Mouse (Mus musculus): Measurements from ENCODE around the gene Tbl1xr1. TPM values are rescaled to one million over a fixed set of nuclear protein-coding genes. Genes with fewer than 3 reads are reported as not detected.
A peak's percentile ranks its signal among the peaks of the same experiment; 100 is the strongest.

Gene Tbl1xr1
- polyA plus RNA-seq, 1 experiment from 2014 or later, result 12.9 TPM

DNA sequence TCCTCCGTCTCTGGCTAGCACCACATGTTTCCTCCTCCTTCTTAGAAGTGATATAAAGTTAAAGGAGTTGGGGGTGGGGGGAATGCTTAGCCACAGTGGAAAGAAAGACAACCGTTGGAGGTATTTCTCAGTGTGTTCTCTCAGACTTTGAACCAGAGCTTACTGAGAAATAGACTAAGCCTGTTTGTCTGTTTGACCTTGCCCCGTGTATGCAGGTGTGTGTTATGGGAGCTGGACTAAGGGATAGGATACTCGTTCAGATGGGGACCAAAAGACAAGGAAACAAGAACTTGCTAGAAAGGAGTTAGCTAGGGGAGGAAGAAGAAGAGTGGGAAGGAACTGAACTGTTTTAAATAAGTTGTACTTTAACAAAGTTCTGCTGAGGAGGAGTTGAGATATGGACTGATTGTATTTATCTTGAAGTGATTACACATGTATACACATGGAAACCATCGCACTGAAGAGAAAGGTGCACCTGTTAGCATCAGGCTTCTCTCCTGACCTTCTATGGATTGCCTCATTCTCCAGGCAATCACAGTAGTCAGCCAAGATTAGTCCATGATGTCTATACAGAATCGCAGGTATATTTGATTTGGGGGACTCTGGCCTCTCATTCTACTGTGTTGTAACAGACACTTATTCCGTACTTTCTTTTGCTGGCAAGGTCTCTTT is 117.9 kb downstream of the Tbl1xr1 start:
- Histone ChIP-seq H3K4me3 (replicated peaks) (no peak overlapping the region), H3K9ac (no peak overlapping the region), H3K36me3 (0 out of 2 replicates have a peak, but pooled peaks cover 3% of the 10 kb centered on the region), H3K9me3 (no peaks in the 10 kb centered on the region), H3K27me3 (replicated peaks) (no peaks in the 10 kb centered on the region), H3K4me1 (replicated peaks) (no peaks in the 10 kb centered on the region), H3K27ac (no peak overlapping the region), H3K4me2 (replicated peaks) (no peak overlapping the region)
- ATAC-seq, result peak; percentile 76
- 66% methylated on average over 7 of the region's 7 CpGs for WGBS

DNA sequence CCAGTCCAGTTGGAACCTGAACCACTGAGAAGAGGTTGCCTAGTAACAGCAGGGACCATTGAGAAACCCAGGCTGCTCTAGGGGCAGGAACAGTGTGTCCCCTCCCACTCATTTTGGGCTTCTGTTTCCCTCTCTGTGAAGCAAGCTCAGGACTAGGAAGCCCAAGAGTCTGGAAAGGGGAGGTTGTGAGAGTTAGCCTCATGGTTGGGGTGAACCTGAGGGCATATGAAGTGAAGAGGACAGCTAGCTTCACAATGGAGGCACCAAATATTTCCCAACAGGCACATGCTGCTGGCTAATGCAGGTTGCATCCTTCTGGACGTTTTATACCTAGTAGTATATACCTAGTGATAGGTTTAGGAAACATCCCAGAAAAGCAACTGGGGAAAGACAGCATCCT is 122.3 kb downstream of the Tbl1xr1 start:
- Histone ChIP-seq H3K4me1 (replicated peaks) (no peaks in the 10 kb centered on the region), H3K27me3 (replicated peaks) (no peaks in the 10 kb centered on the region), H3K9me3 (no peaks in the 10 kb centered on the region), H3K27ac (no peak overlapping the region), H3K36me3 (0 out of 2 replicates have a peak, but pooled peaks cover 8% of the 10 kb centered on the region), H3K9ac (no peak overlapping the region), H3K4me3 (replicated peaks) (no peak overlapping the region), H3K4me2 (replicated peaks) (no peak overlapping the region)
- ATAC-seq, result no peak
- WGBS, result 70% methylated on average over 1 of the region's 1 CpGs

DNA sequence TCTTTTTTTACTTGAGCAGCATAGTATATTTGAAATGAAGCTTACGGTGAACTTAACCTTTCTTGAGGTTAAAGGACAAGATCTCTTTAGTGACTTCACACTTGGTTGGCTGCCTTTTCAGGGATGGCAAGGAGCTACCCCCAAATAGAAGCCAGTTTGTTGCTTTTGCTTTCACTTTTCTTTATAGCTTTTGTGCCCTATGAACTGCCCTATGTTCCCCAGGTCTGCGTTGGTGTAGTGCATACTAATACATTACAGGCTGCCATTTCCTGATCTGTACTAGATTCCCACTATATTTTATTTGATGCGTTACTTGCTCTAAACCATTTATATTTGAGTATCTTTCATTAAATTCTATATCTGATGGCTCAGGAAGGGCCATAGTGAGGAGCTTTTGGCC is 127.7 kb downstream of the Tbl1xr1 start:
- Histone ChIP-seq H3K27ac (no peak overlapping the region), H3K36me3 (peaks cover 5% of the 10 kb centered on the region; the same call in 1 of the 2 replicates), H3K4me1 (replicated peaks) (no peaks in the 10 kb centered on the region)

DNA sequence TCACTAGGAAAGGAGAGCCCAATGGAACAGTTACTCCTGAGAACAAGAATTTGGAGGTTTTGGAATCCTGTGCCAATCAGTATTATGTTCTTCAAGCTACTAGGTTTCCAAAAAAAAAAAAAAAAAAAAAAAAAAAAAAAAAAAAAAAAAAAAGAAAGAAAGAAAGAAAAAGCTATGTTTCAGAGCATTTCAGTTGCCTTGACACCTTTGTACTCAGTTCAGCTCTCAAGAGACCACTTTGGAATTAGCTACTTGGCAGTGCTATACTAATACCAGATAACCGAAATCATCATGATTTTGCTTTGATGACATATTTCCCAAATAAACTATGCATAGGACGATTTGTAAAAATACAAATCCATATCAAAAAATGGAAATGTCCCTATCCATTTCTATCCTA is 145.1 kb downstream of the Tbl1xr1 start:
- no peak overlapping the region for H3K27ac ChIP-seq
- no peak overlapping the region for H3K4me3 ChIP-seq (replicated peaks)
- no peaks in the 10 kb centered on the region for H3K36me3 ChIP-seq
- H3K9me3 ChIP-seq, result no peaks in the 10 kb centered on the region
- no peak for ATAC-seq
- WGBS, result 75% methylated on average over 2 of the region's 2 CpGs
- H3K9ac ChIP-seq, result no peak overlapping the region
- H3K4me1 ChIP-seq (replicated peaks), result no peaks in the 10 kb centered on the region
- no peaks in the 10 kb centered on the region for H3K27me3 ChIP-seq (replicated peaks)
- H3K4me2 ChIP-seq (replicated peaks), result no peak overlapping the region

More for the DNA sequence above, 127.7 kb downstream of the Tbl1xr1 start:
- Histone ChIP-seq H3K27me3 (replicated peaks) (no peaks in the 10 kb centered on the region), H3K9me3 (no peaks in the 10 kb centered on the region), H3K9ac (no peak overlapping the region), H3K4me3 (replicated peaks) (no peak overlapping the region), H3K4me2 (replicated peaks) (no peak overlapping the region)
- no peak for ATAC-seq
- 95% methylated on average over 3 of the region's 3 CpGs for WGBS

DNA sequence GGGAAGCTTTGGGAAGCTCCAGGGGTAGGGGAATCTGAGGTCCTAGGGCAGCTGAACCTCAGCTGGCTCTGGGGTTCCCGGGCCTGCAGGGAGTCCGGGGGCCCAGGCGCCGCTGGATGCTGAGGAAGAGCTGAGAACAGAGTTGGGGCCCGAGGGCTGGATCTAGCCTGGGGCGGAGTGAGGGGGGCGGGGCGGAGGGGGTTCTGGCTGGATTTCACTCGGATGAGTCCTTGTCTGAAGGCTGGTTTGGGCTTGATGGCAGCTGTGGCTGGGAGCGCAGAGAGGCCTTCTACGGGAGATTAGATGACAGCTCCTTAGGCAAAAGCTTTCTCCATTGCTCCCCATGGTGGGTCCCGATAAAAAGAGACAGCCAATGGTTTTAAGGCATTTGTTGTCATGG is 145.9 kb downstream of the Tbl1xr1 start:
- H3K27ac ChIP-seq, result no peak overlapping the region
- no peaks in the 10 kb centered on the region for H3K4me1 ChIP-seq (replicated peaks)
- no peak overlapping the region for H3K4me3 ChIP-seq (replicated peaks)
- no peak overlapping the region for H3K9ac ChIP-seq
- no peaks in the 10 kb centered on the region for H3K36me3 ChIP-seq
- no peaks in the 10 kb centered on the region for H3K27me3 ChIP-seq (replicated peaks)
- H3K9me3 ChIP-seq, result no peaks in the 10 kb centered on the region
- no peak for ATAC-seq
- WGBS, result 40% methylated on average over 12 of the region's 12 CpGs
- no peak overlapping the region for H3K4me2 ChIP-seq (replicated peaks)

DNA sequence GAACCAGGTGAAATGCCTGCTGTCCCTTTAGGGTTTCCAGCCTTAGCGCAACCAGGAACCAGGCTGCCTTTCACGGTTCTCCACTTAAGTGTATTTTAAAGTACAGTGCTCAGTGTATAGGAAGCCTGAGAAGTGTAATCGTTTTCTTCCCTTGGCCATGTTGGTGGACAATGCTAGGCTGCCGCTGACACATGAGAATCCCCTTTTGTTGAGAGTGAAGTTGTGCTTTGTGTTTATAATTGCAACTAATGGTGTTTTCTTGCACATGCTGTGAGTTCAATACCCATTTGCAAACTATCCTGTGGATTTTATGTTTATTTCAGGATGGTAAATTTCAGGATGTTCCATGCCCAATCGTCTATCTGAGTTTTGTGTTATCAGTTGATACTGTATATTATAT is 146.6 kb downstream of the Tbl1xr1 start:
- Histone ChIP-seq H3K27ac (no peak overlapping the region), H3K4me3 (replicated peaks) (no peak overlapping the region), H3K4me2 (replicated peaks) (no peak overlapping the region), H3K36me3 (no peaks in the 10 kb centered on the region), H3K4me1 (replicated peaks) (no peaks in the 10 kb centered on the region), H3K9me3 (no peaks in the 10 kb centered on the region), H3K27me3 (replicated peaks) (no peaks in the 10 kb centered on the region), H3K9ac (no peak overlapping the region)
- 90% methylated on average over 5 of the region's 5 CpGs for WGBS
- no peak for ATAC-seq

DNA sequence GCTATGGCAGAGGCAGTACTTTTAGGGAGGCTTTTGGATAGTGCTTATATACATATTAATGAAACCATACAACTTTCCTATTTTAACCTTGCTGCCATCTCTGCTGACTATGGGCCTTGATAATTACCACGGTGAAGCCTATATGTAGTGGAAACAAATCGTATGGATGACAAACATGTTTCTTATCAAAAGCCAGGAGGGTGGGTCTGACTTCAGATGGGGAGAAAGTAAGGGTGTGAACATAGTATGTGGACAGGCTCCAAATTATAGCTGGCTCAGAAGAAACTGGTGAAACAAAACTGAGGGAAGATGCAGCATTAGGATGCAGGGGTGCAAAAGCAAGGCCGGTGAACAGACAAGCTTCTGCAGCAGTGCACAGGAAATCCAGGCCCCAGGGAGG is 151.6 kb downstream of the Tbl1xr1 start:
- 75% methylated on average over 3 of the region's 3 CpGs for WGBS
- no peaks in the 10 kb centered on the region for H3K27me3 ChIP-seq (replicated peaks)
- no peak overlapping the region for H3K4me3 ChIP-seq (replicated peaks)
- no peaks in the 10 kb centered on the region for H3K9me3 ChIP-seq
- H3K9ac ChIP-seq, result no peak overlapping the region
- ATAC-seq, result no peak
- H3K36me3 ChIP-seq, result no peaks in the 10 kb centered on the region
- H3K27ac ChIP-seq, result no peak overlapping the region
- H3K4me1 ChIP-seq (replicated peaks), result no peaks in the 10 kb centered on the region
- no peak overlapping the region for H3K4me2 ChIP-seq (replicated peaks)

DNA sequence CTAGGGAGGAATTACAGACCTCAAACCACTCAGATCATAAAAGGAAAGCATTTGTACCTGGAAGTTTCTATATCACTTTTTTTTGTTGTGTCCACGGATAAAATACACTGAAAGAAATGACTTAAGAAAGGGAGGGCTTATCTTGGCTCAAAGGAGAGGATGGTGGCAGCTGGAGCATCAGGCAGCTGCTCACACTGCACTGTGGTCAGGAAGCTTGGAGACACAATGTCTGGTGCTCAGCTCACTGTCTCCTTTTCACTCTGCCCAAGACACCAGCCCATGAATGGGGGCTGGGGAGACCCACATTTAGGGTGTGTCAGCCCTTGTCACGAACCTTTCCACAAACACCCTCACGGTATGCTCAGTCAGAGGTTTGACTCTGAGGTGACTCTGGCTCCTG is 154.2 kb downstream of the Tbl1xr1 start:
- 54% methylated on average over 3 of the region's 3 CpGs for WGBS
- Histone ChIP-seq H3K4me3 (replicated peaks) (no peak overlapping the region), H3K4me1 (replicated peaks) (no peaks in the 10 kb centered on the region), H3K9ac (no peak overlapping the region), H3K36me3 (no peaks in the 10 kb centered on the region), H3K4me2 (replicated peaks) (no peak overlapping the region), H3K27me3 (replicated peaks) (no peaks in the 10 kb centered on the region), H3K27ac (no peak overlapping the region), H3K9me3 (no peaks in the 10 kb centered on the region)
- ATAC-seq, result no peak

DNA sequence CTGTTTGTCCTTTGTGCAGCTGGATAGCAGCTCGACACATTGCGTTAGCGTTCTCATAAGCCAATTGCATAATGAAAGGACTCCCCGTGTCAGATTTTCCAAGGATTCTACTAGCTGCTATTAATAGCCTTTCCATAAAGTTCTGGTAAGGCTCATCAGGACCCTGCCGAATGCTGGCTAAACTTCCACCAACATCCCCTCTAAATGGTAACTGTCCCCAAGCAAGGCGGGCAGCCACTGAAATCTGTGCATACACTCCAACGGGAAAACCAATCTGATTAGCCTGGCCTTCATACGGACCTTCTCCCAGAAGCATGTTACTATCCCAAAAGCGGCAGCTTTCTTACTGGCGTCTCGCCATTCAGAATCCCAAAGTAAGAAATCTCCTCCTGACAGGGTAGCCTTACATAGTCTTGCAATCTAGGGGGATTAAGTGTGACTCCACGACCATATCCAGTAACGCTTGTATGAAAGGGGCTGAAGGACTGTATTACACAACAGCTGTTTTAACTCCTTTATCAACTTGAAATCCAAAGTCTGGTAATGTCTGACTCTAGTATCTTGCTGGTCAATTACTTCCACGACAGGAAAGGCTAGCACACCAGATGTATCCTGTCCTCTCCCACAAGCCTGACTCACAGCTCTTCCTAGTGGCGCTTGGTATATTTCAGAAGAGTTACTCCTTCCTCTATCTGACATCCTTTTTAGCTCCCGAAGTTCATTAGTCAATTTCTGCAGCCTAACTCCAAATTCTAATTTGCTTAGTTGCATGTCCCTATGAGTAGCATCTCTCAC is 161.9 kb downstream of the Tbl1xr1 start:
- Histone ChIP-seq H3K9me3 (no peaks in the 10 kb centered on the region), H3K4me3 (replicated peaks) (no peak overlapping the region), H3K27ac (no peak overlapping the region), H3K27me3 (replicated peaks) (no peaks in the 10 kb centered on the region), H3K36me3 (no peaks in the 10 kb centered on the region), H3K4me1 (replicated peaks) (no peaks in the 10 kb centered on the region), H3K9ac (no peak overlapping the region), H3K4me2 (replicated peaks) (no peak overlapping the region)
- no peak for ATAC-seq
- 81% methylated on average over 16 of the region's 16 CpGs for WGBS

Measured in intestine, embryonic 15.5 days (tissue).